Mouse (Mus musculus) left cerebral cortex, postnatal 10 days (tissue): ENCODE measurements around the gene Mtus2. TPM values are rescaled to one million over a fixed set of nuclear protein-coding genes. Genes with fewer than 3 reads are reported as not detected.
"Not testable (repeated sequence)": the region's sequence is repeated elsewhere in the genome, so short reads cannot be mapped to it uniquely, and the experiment has no call there.

Source experiments
- DNase-seq, 2 experiments: peaks; one replicate each; pipeline ENCODE4 v3.0.0; 2021 to 2022; ENCODE audit warnings: low spot score in 2 of 2, mixed read lengths in 1 of 2; ENCODE audit errors: extremely low spot score in 1 of 2
- intact Hi-C: fragments of 180-260 bp; cut with DNase I; formaldehyde crosslinking; loops from one replicate; pipeline ENCODE4 v1.15.1; 2025
- total RNA-seq, 2 experiments: library from RNA; stranded (reverse); gene quantifications; 2 replicates each; pipeline ENCODE4 v1.2.3; 2021

Mtus2 gene
- total RNA-seq, 2 experiments from 2014 or later: 43.2 to 44.3 TPM

- intact Hi-C loops: no loop called here
- DNase-seq: no peak
These were observed 196.2 kb downstream of the Mtus2 start for GRCm38 (mm10) chr5:148153403-148153713.

GRCm38 (mm10) chr5:148154727-148155126, 197.6 kb downstream of the Mtus2 start:
- intact Hi-C loops: no loop called here
- DNase-seq: no peak

GRCm38 (mm10) chr5:148159328-148159727, 202.2 kb downstream of the Mtus2 start:
- no peak for DNase-seq
- intact Hi-C loops: no loop called here

GRCm38 (mm10) chr5:148160529-148161154, 203.5 kb downstream of the Mtus2 start:
- intact Hi-C loops: no loop called here
- no peak for DNase-seq

GRCm38 (mm10) chr5:148165111-148165510, 208.0 kb downstream of the Mtus2 start:
- no peak for DNase-seq
- intact Hi-C loops: no loop called here

- DNase-seq: no peak
These were observed 218.0 kb downstream of the Mtus2 start for GRCm38 (mm10) chr5:148175091-148175490.

GRCm38 (mm10) chr5:148175742-148176426, 218.8 kb downstream of the Mtus2 start:
- intact Hi-C loops: no loop called here
- DNase-seq: no peak

More at GRCm38 (mm10) chr5:148175091-148175490, 218.0 kb downstream of the Mtus2 start:
- intact Hi-C loops: no loop called here

GRCm38 (mm10) chr5:148176539-148176938, 219.4 kb downstream of the Mtus2 start:
- DNase-seq, intact Hi-C loops: not testable (repeated sequence)

GRCm38 (mm10) chr5:148179231-148179630, 222.1 kb downstream of the Mtus2 start:
- intact Hi-C loops: no loop called here
- no peak for DNase-seq

GRCm38 (mm10) chr5:148180590-148181307, 223.6 kb downstream of the Mtus2 start:
- DNase-seq: no peak
- intact Hi-C loops: no loop called here

- intact Hi-C loops: no loop called here
These were observed 224.1 kb downstream of the Mtus2 start for GRCm38 (mm10) chr5:148181308-148181630.

GRCm38 (mm10) chr5:148181901-148182300, 224.8 kb downstream of the Mtus2 start:
- no peak for DNase-seq
- intact Hi-C loops: no loop called here

More at GRCm38 (mm10) chr5:148181308-148181630, 224.1 kb downstream of the Mtus2 start:
- DNase-seq: no peak

GRCm38 (mm10) chr5:148185898-148186297, 228.8 kb downstream of the Mtus2 start:
- intact Hi-C loops: no loop called here
- no peak for DNase-seq

GRCm38 (mm10) chr5:148191416-148191815, 234.3 kb downstream of the Mtus2 start:
- intact Hi-C loops: no loop called here
- DNase-seq: no peak

- no peak for DNase-seq
- intact Hi-C loops: no loop called here
These were observed 254.7 kb downstream of the Mtus2 start for GRCm38 (mm10) chr5:148211831-148212230.

- DNase-seq: no peak
- intact Hi-C loops: no loop called here
These were observed 259.7 kb downstream of the Mtus2 start for GRCm38 (mm10) chr5:148216786-148217185.

GRCm38 (mm10) chr5:148222898-148223297, 265.8 kb downstream of the Mtus2 start:
- intact Hi-C loops: no loop called here
- DNase-seq: no peak

- DNase-seq: no peak
- intact Hi-C loops: no loop called here
These were observed 266.9 kb downstream of the Mtus2 start for GRCm38 (mm10) chr5:148224004-148224403.

- no peak for DNase-seq
- intact Hi-C loops: loop anchor here (10.0 kb wide), 1 partner anchor 149 kb away; no protein-coding TSS in a partner anchor
These were observed 276.6 kb downstream of the Mtus2 start for GRCm38 (mm10) chr5:148233714-148234113.

GRCm38 (mm10) chr5:148236616-148237015, 279.5 kb downstream of the Mtus2 start:
- peak in 1 of 2 experiments; percentile 43 for DNase-seq
- intact Hi-C loops: loop anchor here (10.0 kb wide), 1 partner anchor 152 kb away; no protein-coding TSS in a partner anchor
